Mouse (Mus musculus): ENCODE measurements around the gene Tradd. TPM values are rescaled to one million over a fixed set of nuclear protein-coding genes. Genes with fewer than 3 reads are reported as not detected.

Tradd gene
- polyA plus RNA-seq, 2 experiments = 5.5 to 11.5 TPM

DNA sequence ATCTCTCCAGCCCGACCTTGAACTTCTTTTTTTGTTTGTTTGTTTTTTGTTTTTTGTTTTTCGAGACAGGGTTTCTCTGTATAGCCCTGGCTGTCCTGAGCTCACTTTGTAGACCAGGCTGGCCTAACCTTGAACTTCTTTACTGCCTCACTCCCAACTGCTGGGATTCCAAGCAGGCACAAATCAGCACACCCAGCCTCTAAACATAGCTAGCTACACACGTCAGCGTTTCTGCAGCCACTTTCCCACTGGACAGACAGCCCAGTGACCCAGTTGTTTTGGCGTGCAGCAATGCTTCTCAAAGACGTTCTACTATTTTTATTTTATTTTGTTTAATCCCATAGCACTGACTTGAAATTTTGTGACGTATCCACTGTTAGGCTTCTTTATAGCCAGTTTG is 40.6 kb downstream of the Tradd start:
- TF ChIP-seq CTCF (IDR thresholded peaks at IDR 0.05; ENCODE audit: low read depth) (no peak), EP300 (IDR thresholded peaks at IDR 0.05; ENCODE audit: low read depth) (no peak)
- H3K4me2 ChIP-seq (ENCODE audit: low read depth) = peak overlapping the region; percentile 94; the same call in 1 of the 2 replicates
- H3K4me3 ChIP-seq (ENCODE audit: insufficient read depth in 1 of 2, low read depth in 2 of 2, low read length in 2 of 2) = no peak overlapping the region
- ATAC-seq (ENCODE audit: insufficient read depth) (no peak), DNase-seq (ENCODE audit: low read depth in 3 of 3, low spot score in 3 of 3) (no peak)
- no peaks in the 10 kb centered on the region for H3K36me3 ChIP-seq (replicated peaks; ENCODE audit: control insufficient read depth, insufficient read depth, low read depth)
- H3K27ac ChIP-seq = no peak overlapping the region
- H3K4me1 ChIP-seq (replicated peaks; ENCODE audit: control insufficient read depth in 2 of 2, insufficient read depth in 2 of 2, low read length in 1 of 2) = peaks cover 3 to 14% of the 10 kb centered on the region in 2 experiments
- no peaks in the 10 kb centered on the region for H3K27me3 ChIP-seq (ENCODE audit: control insufficient read depth, insufficient read depth, low read length)
- no peak overlapping the region; the same call in 1 of the 2 replicates for H3K9ac ChIP-seq (replicated peaks)
- WGBS (ENCODE audit: insufficient replicate concordance) = 72% methylated on average over 7 of the region's 7 CpGs
- no peaks in the 10 kb centered on the region for H3K9me3 ChIP-seq (ENCODE audit: control insufficient read depth, low read length)

DNA sequence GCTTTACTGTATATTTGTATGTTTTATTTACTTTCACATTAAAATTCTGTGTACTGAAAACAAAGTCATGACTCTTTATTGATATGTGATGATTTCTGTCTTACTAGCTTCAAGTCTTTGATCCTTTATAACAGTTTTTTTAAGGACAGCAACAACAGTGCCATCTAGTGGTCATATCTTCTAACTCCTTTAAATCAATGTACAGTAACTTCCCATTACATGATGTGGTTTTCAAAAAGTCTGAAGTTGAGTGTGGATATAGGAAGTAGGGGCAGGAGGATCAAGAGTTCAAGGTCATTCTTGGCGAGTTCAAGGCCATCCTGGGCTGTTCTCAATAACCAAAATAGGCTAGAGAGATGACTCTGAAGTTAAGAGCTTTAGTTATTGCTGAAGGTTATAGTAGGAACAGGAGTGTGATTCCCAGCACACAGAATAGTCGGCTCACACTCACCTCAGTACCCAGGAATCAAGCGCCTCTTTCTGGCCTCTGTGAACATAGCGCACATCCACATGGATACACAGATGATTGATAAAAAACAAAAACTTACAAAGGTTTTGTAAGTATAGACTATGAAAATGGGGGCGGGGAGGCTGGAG is 46.4 kb downstream of the Tradd start:
- no peak for ATAC-seq (ENCODE audit: insufficient read depth)
- TF ChIP-seq CTCF (IDR thresholded peaks at IDR 0.05; ENCODE audit: low read depth) (peak; percentile 61; the same call in 1 of the 2 replicates), EP300 (IDR thresholded peaks at IDR 0.05; ENCODE audit: low read depth) (no peak)
- Histone ChIP-seq H3K4me1 (replicated peaks; ENCODE audit: control insufficient read depth in 2 of 2, insufficient read depth in 2 of 2, low read length in 1 of 2) (no peaks in the 10 kb centered on the region), H3K36me3 (replicated peaks; ENCODE audit: control insufficient read depth, insufficient read depth, low read depth) (no peaks in the 10 kb centered on the region), H3K9ac (replicated peaks) (no peak overlapping the region), H3K4me2 (ENCODE audit: low read depth) (no peak overlapping the region), H3K4me3 (ENCODE audit: insufficient read depth in 1 of 2, low read depth in 2 of 2, low read length in 2 of 2) (no peak overlapping the region), H3K9me3 (ENCODE audit: control insufficient read depth, low read length) (no peaks in the 10 kb centered on the region), H3K27me3 (ENCODE audit: control insufficient read depth, insufficient read depth, low read length) (no peaks in the 10 kb centered on the region), H3K27ac (no peak overlapping the region)
- DNase-seq (ENCODE audit: low read depth in 3 of 3, low spot score in 3 of 3) = peak in 2 of 3 experiments; percentile 31 to 59
- 53% methylated on average over 5 of the region's 5 CpGs for WGBS (ENCODE audit: insufficient replicate concordance)

DNA sequence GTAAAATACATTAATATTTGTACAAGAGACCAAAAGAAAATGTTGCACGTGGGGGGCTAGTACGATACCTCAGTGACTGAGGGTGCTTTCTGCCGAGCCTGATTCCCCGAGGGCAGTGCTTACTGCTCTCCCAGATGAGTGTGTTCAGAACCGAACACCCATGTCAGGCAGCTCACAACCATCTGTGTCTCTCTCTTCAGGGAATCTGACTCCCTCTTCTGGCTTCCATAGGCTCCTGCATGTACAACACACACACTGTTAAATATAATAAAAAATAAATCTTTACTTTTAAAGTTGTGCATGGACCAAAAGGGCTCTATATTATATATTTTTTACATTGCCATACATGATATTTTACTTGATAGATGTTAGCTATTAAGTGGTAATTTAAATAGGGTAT is 50.3 kb downstream of the Tradd start:
- ATAC-seq (ENCODE audit: insufficient read depth) (no peak), DNase-seq (ENCODE audit: low read depth in 3 of 3, low spot score in 3 of 3) (no peak)
- H3K36me3 ChIP-seq (replicated peaks; ENCODE audit: control insufficient read depth, insufficient read depth, low read depth) = no peaks in the 10 kb centered on the region
- peak; percentile 29 for TF ChIP-seq CTCF (IDR thresholded peaks at IDR 0.05; ENCODE audit: low read depth)
- no peak for TF ChIP-seq EP300 (IDR thresholded peaks at IDR 0.05; ENCODE audit: low read depth)
- H3K27me3 ChIP-seq (ENCODE audit: control insufficient read depth, insufficient read depth, low read length) = no peaks in the 10 kb centered on the region
- H3K9me3 ChIP-seq (ENCODE audit: control insufficient read depth, low read length) = no peaks in the 10 kb centered on the region
- H3K4me2 ChIP-seq (ENCODE audit: low read depth) = no peak overlapping the region
- WGBS (ENCODE audit: insufficient replicate concordance) = 70% methylated on average over 5 of the region's 5 CpGs
- no peak overlapping the region for H3K4me3 ChIP-seq (ENCODE audit: insufficient read depth in 1 of 2, low read depth in 2 of 2, low read length in 2 of 2)
- no peak overlapping the region for H3K27ac ChIP-seq
- no peak overlapping the region for H3K9ac ChIP-seq (replicated peaks)
- peaks cover 3 to 6% of the 10 kb centered on the region in 2 experiments; a peak in 3 of 4 replicates for H3K4me1 ChIP-seq (replicated peaks; ENCODE audit: control insufficient read depth in 2 of 2, insufficient read depth in 2 of 2, low read length in 1 of 2)

DNA sequence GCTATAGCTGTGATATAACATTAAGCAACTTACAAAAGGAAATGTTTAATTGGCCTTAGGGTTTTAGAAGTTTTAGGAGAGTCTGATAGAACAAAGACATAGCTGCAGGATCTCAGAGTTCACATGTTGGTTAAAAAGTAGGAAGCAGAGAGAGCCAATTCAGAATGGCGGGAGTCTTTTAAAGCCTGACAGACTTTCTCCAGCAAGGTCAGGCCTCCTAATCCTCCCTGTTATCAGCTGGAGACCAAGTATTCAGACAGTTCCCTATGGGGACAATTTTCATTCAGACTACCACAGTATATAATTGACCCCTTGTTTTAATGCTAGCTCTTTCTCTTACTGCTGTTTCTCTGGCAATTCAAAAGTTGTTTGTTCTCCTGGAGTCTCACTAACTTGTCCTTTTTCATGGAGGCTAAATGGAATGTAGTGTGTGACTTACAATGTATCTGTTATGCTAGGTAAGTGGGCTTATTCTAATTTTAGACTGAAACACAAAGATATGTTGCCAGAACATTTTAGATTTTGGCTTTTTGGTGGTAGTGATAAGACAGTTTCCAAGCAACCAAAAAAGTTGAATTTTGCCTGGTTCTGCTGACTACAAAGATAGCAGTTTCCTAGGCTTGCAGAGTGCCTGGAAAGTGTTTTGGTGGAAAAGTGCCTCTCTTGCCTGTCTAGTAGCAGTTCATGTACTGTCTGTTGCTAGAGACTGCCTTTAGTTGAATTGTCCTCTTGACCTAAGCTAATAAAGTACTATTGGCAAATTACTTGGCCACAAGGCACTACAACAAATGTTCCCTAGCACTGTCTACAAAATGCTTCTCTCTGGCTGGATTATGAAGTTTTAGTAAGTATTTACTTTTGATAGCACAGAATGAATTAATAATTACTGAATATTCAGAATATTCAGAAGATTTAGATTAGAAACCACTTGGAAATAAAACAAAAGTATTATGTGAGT is 55.0 kb downstream of the Tradd start:
- no peaks in the 10 kb centered on the region for H3K27me3 ChIP-seq (ENCODE audit: control insufficient read depth, insufficient read depth, low read length)
- H3K4me3 ChIP-seq (ENCODE audit: insufficient read depth in 1 of 2, low read depth in 2 of 2, low read length in 2 of 2) = no peak overlapping the region
- H3K36me3 ChIP-seq (replicated peaks; ENCODE audit: control insufficient read depth, insufficient read depth, low read depth) = no peaks in the 10 kb centered on the region
- WGBS (ENCODE audit: insufficient replicate concordance) = 31% methylated on average over 1 of the region's 1 CpGs
- H3K9me3 ChIP-seq (ENCODE audit: control insufficient read depth, low read length) = no peaks in the 10 kb centered on the region
- ATAC-seq (ENCODE audit: insufficient read depth) = peak; percentile 55; the same call in 1 of the 2 replicates
- no peak overlapping the region for H3K27ac ChIP-seq
- TF ChIP-seq EP300 (IDR thresholded peaks at IDR 0.05; ENCODE audit: low read depth) (no peak), CTCF (IDR thresholded peaks at IDR 0.05; ENCODE audit: low read depth) (no peak)
- peaks cover 3 to 6% of the 10 kb centered on the region in 2 experiments; a peak in 3 of 4 replicates for H3K4me1 ChIP-seq (replicated peaks; ENCODE audit: control insufficient read depth in 2 of 2, insufficient read depth in 2 of 2, low read length in 1 of 2)
- DNase-seq (ENCODE audit: low read depth in 3 of 3, low spot score in 3 of 3) = peak in 1 of 3 experiments; percentile 12
- H3K9ac ChIP-seq (replicated peaks) = no peak overlapping the region
- no peak overlapping the region for H3K4me2 ChIP-seq (ENCODE audit: low read depth)

MicroRNA genes within 50 kb of the gene (microRNA counts, 519-probe panel; counts per million panel counts)
- 69.9 counts per million for microRNA mmu-miR-328

Small RNA genes lying within 50 kb of the gene (microRNA-seq; reads per million reads assigned to microRNA genes)
- gene Gm27320 (not detected), gene Mir328 (373 reads per million, percentile 62 among the genes with 10 or more reads in this experiment)

Other genes with a start within 250 kb of the Tradd start
- gene Ces3a, start 216.0 kb downstream of the Tradd start, polyA plus RNA-seq (2012; rRNA removed) = 0.18 and 0.22 TPM in 2 replicates
- gene Ces3a, start 216.0 kb downstream of the Tradd start, polyA plus RNA-seq (2014; fragmentation: Nextera tagmentation; extraction: Ambion mirVana) = 0.14 and 0.23 TPM in 2 replicates
- not detected in 2 replicates for gene Ces3b, start 180.9 kb downstream of the Tradd start, polyA plus RNA-seq (2012; rRNA removed)
- gene Ces3b, start 180.9 kb downstream of the Tradd start, polyA plus RNA-seq (2014; fragmentation: Nextera tagmentation; extraction: Ambion mirVana) = not detected in 2 replicates
- gene Ces4a, start 132.8 kb downstream of the Tradd start, polyA plus RNA-seq (2012; rRNA removed) = not detected in 2 replicates
- gene Ces4a, start 132.8 kb downstream of the Tradd start, polyA plus RNA-seq (2014; fragmentation: Nextera tagmentation; extraction: Ambion mirVana) = not detected in 2 replicates
- gene Cbfb, start 93.9 kb downstream of the Tradd start, polyA plus RNA-seq (2012; rRNA removed) = 3.6 and 5.8 TPM in 2 replicates
- gene Cbfb, start 93.9 kb downstream of the Tradd start, polyA plus RNA-seq (2014; fragmentation: Nextera tagmentation; extraction: Ambion mirVana) = 7.5 and 7.8 TPM in 2 replicates
- gene D230025D16Rik, start 39.5 kb downstream of the Tradd start, polyA plus RNA-seq (2012; rRNA removed) = 10.7 and 11.9 TPM in 2 replicates
- 14.7 and 16.7 TPM in 2 replicates for gene D230025D16Rik, start 39.5 kb downstream of the Tradd start, polyA plus RNA-seq (2014; fragmentation: Nextera tagmentation; extraction: Ambion mirVana)
- gene B3gnt9, start 9.5 kb downstream of the Tradd start, polyA plus RNA-seq (2012; rRNA removed) = 1.6 and 1.7 TPM in 2 replicates
- 2.3 and 3.1 TPM in 2 replicates for gene B3gnt9, start 9.5 kb downstream of the Tradd start, polyA plus RNA-seq (2014; fragmentation: Nextera tagmentation; extraction: Ambion mirVana)
- gene Fbxl8, start within 50 bp of the Tradd start, polyA plus RNA-seq (2012; rRNA removed) = 1.0 and 1.3 TPM in 2 replicates
- 0.75 and 0.83 TPM in 2 replicates for gene Fbxl8, start within 50 bp of the Tradd start, polyA plus RNA-seq (2014; fragmentation: Nextera tagmentation; extraction: Ambion mirVana)
- gene Hsf4, start 5.2 kb upstream of the Tradd start, polyA plus RNA-seq (2012; rRNA removed) = 0.03 TPM in 1 of 2 replicates, not detected in the other
- gene Hsf4, start 5.2 kb upstream of the Tradd start, polyA plus RNA-seq (2014; fragmentation: Nextera tagmentation; extraction: Ambion mirVana) = 0.08 TPM in 1 of 2 replicates, not detected in the other
- gene Nol3, start 11.5 kb upstream of the Tradd start, polyA plus RNA-seq (2012; rRNA removed) = 0.02 and 0.03 TPM in 2 replicates
- gene Nol3, start 11.5 kb upstream of the Tradd start, polyA plus RNA-seq (2014; fragmentation: Nextera tagmentation; extraction: Ambion mirVana) = not detected in 2 replicates
- 1.3 and 1.6 TPM in 2 replicates for gene 4931428F04Rik, start 25.3 kb upstream of the Tradd start, polyA plus RNA-seq (2012; rRNA removed)
- gene 4931428F04Rik, start 25.3 kb upstream of the Tradd start, polyA plus RNA-seq (2014; fragmentation: Nextera tagmentation; extraction: Ambion mirVana) = 0.48 and 0.62 TPM in 2 replicates
- 6.2 and 6.5 TPM in 2 replicates for gene Exoc3l, start 31.5 kb upstream of the Tradd start, polyA plus RNA-seq (2012; rRNA removed)
- 4.5 and 4.7 TPM in 2 replicates for gene Exoc3l, start 31.5 kb upstream of the Tradd start, polyA plus RNA-seq (2014; fragmentation: Nextera tagmentation; extraction: Ambion mirVana)
- 275 and 297 TPM in 2 replicates for gene E2f4, start 33.1 kb upstream of the Tradd start, polyA plus RNA-seq (2012; rRNA removed)
- 206 and 227 TPM in 2 replicates for gene E2f4, start 33.1 kb upstream of the Tradd start, polyA plus RNA-seq (2014; fragmentation: Nextera tagmentation; extraction: Ambion mirVana)
- 3.6 and 4.2 TPM in 2 replicates for gene Elmo3, start 41.0 kb upstream of the Tradd start, polyA plus RNA-seq (2012; rRNA removed)
- gene Elmo3, start 41.0 kb upstream of the Tradd start, polyA plus RNA-seq (2014; fragmentation: Nextera tagmentation; extraction: Ambion mirVana) = 2.5 and 2.8 TPM in 2 replicates
- gene Lrrc29, start 61.7 kb upstream of the Tradd start, polyA plus RNA-seq (2012; rRNA removed) = 10.4 and 12.1 TPM in 2 replicates
- 9.1 and 11.4 TPM in 2 replicates for gene Lrrc29, start 61.7 kb upstream of the Tradd start, polyA plus RNA-seq (2014; fragmentation: Nextera tagmentation; extraction: Ambion mirVana)
- 59.1 and 66.5 TPM in 2 replicates for gene Tmem208, start 61.7 kb upstream of the Tradd start, polyA plus RNA-seq (2012; rRNA removed)
- 103 and 107 TPM in 2 replicates for gene Tmem208, start 61.7 kb upstream of the Tradd start, polyA plus RNA-seq (2014; fragmentation: Nextera tagmentation; extraction: Ambion mirVana)
- gene Fhod1, start 83.3 kb upstream of the Tradd start, polyA plus RNA-seq (2012; rRNA removed) = 3.4 and 4.4 TPM in 2 replicates
- gene Fhod1, start 83.3 kb upstream of the Tradd start, polyA plus RNA-seq (2014; fragmentation: Nextera tagmentation; extraction: Ambion mirVana) = 0.42 and 0.82 TPM in 2 replicates
- gene Slc9a5, start 84.2 kb upstream of the Tradd start, polyA plus RNA-seq (2012; rRNA removed) = 0.87 and 0.90 TPM in 2 replicates
- 0.08 and 0.14 TPM in 2 replicates for gene Slc9a5, start 84.2 kb upstream of the Tradd start, polyA plus RNA-seq (2014; fragmentation: Nextera tagmentation; extraction: Ambion mirVana)
- 0.08 TPM in 2 replicates for gene Plekhg4, start 108.7 kb upstream of the Tradd start, polyA plus RNA-seq (2012; rRNA removed)
- 0.06 TPM in 2 replicates for gene Plekhg4, start 108.7 kb upstream of the Tradd start, polyA plus RNA-seq (2014; fragmentation: Nextera tagmentation; extraction: Ambion mirVana)
- not detected in 2 replicates for gene Kctd19, start 148.9 kb upstream of the Tradd start, polyA plus RNA-seq (2012; rRNA removed)
- not detected in 2 replicates for gene Kctd19, start 148.9 kb upstream of the Tradd start, polyA plus RNA-seq (2014; fragmentation: Nextera tagmentation; extraction: Ambion mirVana)
- gene Lrrc36, start 149.0 kb upstream of the Tradd start, polyA plus RNA-seq (2012; rRNA removed) = 0.04 and 0.09 TPM in 2 replicates
- gene Lrrc36, start 149.0 kb upstream of the Tradd start, polyA plus RNA-seq (2014; fragmentation: Nextera tagmentation; extraction: Ambion mirVana) = 0.08 and 0.10 TPM in 2 replicates
- 0.49 and 0.60 TPM in 2 replicates for gene Tppp3, start 206.9 kb upstream of the Tradd start, polyA plus RNA-seq (2012; rRNA removed)
- gene Tppp3, start 206.9 kb upstream of the Tradd start, polyA plus RNA-seq (2014; fragmentation: Nextera tagmentation; extraction: Ambion mirVana) = 0.49 and 0.63 TPM in 2 replicates
- gene Zdhhc1, start 232.3 kb upstream of the Tradd start, polyA plus RNA-seq (2012; rRNA removed) = 2.2 and 2.4 TPM in 2 replicates
- gene Zdhhc1, start 232.3 kb upstream of the Tradd start, polyA plus RNA-seq (2014; fragmentation: Nextera tagmentation; extraction: Ambion mirVana) = 0.90 and 1.2 TPM in 2 replicates

Data from liver, embryonic 14.5 days (tissue).